ENCODE assay signal across 32 mouse cellular contexts in genomic region chr1:56076757-56077156, GRCm38 (mm10).
"Had no signal": no experiment of that assay in that cellular context is flagged by ENCODE, and none has a peak within 500 bp of the region (broad histone marks: within the 10 kb centered on the region; RNA-seq: fewer than 3 reads in every experiment).

No protein-coding gene starts in this region.

- H3K9me3 ChIP-seq: limb, embryonic 10.5 days; limb, embryonic 12.5 days; limb, embryonic 13.5 days; limb, embryonic 15.5 days; liver, embryonic 12.5 days; liver, embryonic 13.5 days; liver, embryonic 15.5 days; lung, embryonic 15.5 days; megakaryocyte, embryonic 14.5 days; midbrain, embryonic 10.5 days; midbrain, embryonic 12.5 days; midbrain, embryonic 13.5 days; midbrain, embryonic 15.5 days; neural tube, embryonic 12.5 days had no signal

- H3K36me3 ChIP-seq: limb, embryonic 10.5 days; limb, embryonic 12.5 days; limb, embryonic 13.5 days; limb, embryonic 15.5 days; liver, embryonic 12.5 days; liver, embryonic 13.5 days; liver, embryonic 15.5 days; lung, embryonic 15.5 days; midbrain, embryonic 10.5 days; midbrain, embryonic 12.5 days; midbrain, embryonic 13.5 days; midbrain, embryonic 15.5 days; neural tube, embryonic 12.5 days had no signal

- H3K4me2 ChIP-seq: limb, embryonic 12.5 days; limb, embryonic 13.5 days; limb, embryonic 15.5 days; liver, embryonic 11.5 days; liver, embryonic 12.5 days; liver, embryonic 13.5 days; liver, embryonic 15.5 days; lung, embryonic 14.5 days; lung, embryonic 15.5 days; midbrain, embryonic 11.5 days; midbrain, embryonic 12.5 days; midbrain, embryonic 13.5 days; midbrain, embryonic 15.5 days; neural tube, embryonic 12.5 days had no signal

- H3K27ac ChIP-seq: limb, embryonic 10.5 days; limb, embryonic 12.5 days; limb, embryonic 13.5 days; limb, embryonic 15.5 days; liver, embryonic 12.5 days; liver, embryonic 13.5 days; liver, embryonic 14.5 days; liver, embryonic 15.5 days; lung, embryonic 15.5 days; macrophage; midbrain, embryonic 10.5 days; midbrain, embryonic 12.5 days; midbrain, embryonic 13.5 days; midbrain, embryonic 15.5 days; neural tube, embryonic 12.5 days had no signal

- H3K4me1 ChIP-seq: limb, embryonic 10.5 days; limb, embryonic 12.5 days; limb, embryonic 13.5 days; limb, embryonic 15.5 days; liver, embryonic 12.5 days; liver, embryonic 13.5 days; liver, embryonic 15.5 days; lung, embryonic 15.5 days; megakaryocyte, embryonic 14.5 days; midbrain, embryonic 10.5 days; midbrain, embryonic 12.5 days; midbrain, embryonic 13.5 days; midbrain, embryonic 15.5 days; neural tube, embryonic 12.5 days had no signal

- H3K9ac ChIP-seq: limb, embryonic 12.5 days; limb, embryonic 13.5 days; limb, embryonic 15.5 days; liver, embryonic 12.5 days; liver, embryonic 13.5 days; liver, embryonic 14.5 days; liver, embryonic 15.5 days; liver, postnatal 0 days; lung, embryonic 14.5 days; lung, embryonic 15.5 days; midbrain, embryonic 12.5 days; midbrain, embryonic 13.5 days; midbrain, embryonic 15.5 days; neural tube, embryonic 12.5 days had no signal

- H3K4me3 ChIP-seq: limb, embryonic 10.5 days; limb, embryonic 12.5 days; limb, embryonic 13.5 days; limb, embryonic 15.5 days; liver, embryonic 12.5 days; liver, embryonic 13.5 days; liver, embryonic 15.5 days; lung, embryonic 15.5 days; megakaryocyte, embryonic 14.5 days; midbrain, embryonic 10.5 days; midbrain, embryonic 12.5 days; midbrain, embryonic 13.5 days; midbrain, embryonic 15.5 days; myocyte; neural tube, embryonic 12.5 days had no signal

- DNase-seq: left cerebral cortex, postnatal 4 days; liver; liver, embryonic 13.5 days; liver, postnatal 0 days; lung, adult 18-20 months; lung, adult 2 months; lung, embryonic 14.5 days; lung, postnatal 10 days; lung, postnatal 14 days; lung, postnatal 36 days; lung, postnatal 4 days; midbrain, embryonic 14.5 days had no signal

- H3K27me3 ChIP-seq: limb, embryonic 12.5 days; limb, embryonic 13.5 days; limb, embryonic 15.5 days; liver, embryonic 12.5 days; liver, embryonic 13.5 days; liver, embryonic 15.5 days; lung, embryonic 15.5 days; megakaryocyte, embryonic 14.5 days; midbrain, embryonic 12.5 days; midbrain, embryonic 13.5 days; midbrain, embryonic 15.5 days; neural tube, embryonic 12.5 days had no signal

- ATAC-seq: liver, embryonic 12.5 days; liver, postnatal 0 days; lung, postnatal 0 days; midbrain, embryonic 13.5 days; midbrain, embryonic 15.5 days; midbrain, embryonic 16.5 days had no signal
